Mouse (Mus musculus): ENCODE results near the gene Leng8.

Gene Leng8

DNA sequence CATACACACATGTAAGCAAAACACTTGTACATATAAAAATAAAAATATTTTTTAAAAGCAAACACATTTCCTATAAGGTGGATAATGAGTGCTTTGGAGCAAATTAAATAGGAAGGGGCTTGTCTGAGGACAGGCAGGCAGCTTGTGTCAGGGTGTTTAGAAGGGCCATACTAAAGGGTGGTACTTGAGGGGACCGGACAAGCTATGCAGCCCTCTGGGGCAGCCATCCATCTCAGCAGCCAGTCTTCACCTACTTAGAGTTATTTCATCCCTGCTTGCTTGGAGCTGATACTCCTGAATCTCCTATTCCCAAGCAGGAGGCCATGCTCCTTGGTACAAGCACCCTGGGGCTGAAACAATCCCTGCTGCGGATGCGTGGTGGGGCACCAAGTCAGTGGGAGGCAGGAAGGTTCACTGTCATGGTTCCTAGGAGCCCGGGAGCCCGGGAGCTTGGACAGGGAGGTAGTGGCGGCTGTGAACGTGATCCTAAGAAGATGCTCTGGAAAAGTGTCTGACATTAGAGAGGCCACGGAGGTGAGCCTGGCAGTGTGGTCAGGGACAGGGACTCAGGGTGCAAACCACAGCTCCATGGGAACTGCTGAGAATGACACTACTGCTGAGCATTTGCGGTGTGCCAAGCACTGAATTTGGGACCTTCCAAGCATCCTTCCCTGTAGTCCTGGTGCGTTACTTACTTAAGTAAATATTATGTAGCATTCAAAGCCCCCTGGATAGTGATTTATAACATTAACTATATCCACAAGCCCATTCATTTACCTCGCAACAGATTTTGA is 9.7 kb upstream of the Leng8 start:
- in situ Hi-C loops (cut with MboI; ENCODE audit: low sequenced_read_pairs) = loop anchor here (10.0 kb wide), 1 partner anchor 308 kb away; no protein-coding TSS in a partner anchor

DNA sequence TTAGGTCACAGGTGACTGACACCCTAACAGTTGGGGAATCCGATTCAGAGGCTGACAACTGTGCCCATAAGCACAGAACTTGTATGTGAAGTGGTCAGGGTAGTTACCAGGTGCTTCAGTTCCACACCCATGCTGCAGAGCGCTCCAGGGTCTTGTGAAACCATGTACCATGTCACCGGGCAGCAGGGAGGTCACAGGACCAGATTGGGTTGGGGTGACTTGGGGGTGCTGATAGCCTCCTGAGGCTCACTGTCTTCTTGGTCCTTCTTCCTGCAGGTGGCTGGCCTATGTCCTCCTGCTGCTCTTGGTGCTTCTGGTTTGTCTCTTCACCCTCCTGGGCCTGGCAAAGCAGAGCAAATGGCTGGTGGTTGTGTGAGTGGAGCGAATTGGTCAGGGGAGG is 8.9 kb upstream of the Leng8 start:
- in situ Hi-C loops (cut with MboI; ENCODE audit: low sequenced_read_pairs) = loop anchor here (10.0 kb wide), 1 partner anchor 307 kb away; no protein-coding TSS in a partner anchor

DNA sequence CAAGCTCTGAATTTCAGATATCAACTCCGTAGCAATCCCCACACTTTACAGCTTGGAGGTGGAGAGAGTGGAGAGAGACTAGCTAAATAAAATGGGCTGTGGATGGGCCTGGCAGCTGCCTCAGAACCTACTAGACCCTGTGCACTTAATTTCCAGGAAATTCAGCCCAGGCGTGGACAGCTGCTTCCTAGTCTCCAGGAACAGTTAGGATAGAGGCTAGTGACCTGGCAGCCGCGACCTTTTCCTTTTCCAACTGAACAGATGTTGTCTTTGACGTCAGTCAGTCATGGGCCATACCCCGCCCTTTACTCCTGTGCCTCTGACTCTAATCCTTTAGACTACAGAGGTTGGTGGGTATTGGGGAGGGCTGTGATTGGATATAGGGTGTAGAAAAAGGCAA is 8.0 kb upstream of the Leng8 start:
- in situ Hi-C loops (cut with MboI; ENCODE audit: low sequenced_read_pairs) = loop anchor here (10.0 kb wide), 1 partner anchor 306 kb away; no protein-coding TSS in a partner anchor

DNA sequence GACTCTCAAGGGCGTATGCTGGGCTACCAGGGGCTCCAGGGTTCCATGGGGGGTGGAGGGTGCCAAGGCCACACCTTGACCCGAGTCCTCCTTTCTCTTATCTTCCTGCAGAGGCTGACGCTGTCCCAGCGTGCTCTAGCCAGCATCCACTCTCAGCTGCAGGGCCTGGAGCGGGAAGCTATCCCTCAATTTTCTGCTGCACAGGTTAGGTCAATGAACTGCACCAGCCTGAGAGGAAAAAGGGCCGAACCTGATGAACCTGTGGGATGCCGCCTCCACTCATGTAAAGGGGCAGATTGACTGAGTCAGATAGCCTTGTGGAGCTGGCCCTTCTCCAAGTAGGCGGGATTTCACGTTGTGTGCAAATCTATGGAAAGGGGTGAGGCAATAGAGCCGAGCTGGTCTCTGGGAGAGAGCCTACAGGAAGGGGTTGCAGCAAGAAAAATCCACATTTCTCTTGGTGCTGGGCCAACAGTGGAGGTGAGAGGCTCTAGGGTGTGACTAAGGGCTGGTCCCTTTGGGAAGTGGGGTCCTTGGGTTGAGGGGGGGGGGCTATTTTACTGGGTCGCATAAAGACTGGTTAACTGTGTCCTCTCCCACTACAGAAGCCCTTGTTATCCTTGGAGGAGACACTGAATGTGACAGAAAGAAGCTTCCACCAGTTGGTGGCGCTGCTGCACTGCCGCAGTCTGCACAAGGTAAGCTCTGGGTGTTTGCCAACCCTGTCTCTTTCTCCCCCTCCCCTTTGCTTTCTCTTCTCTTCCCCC is 6.0 kb upstream of the Leng8 start:
- in situ Hi-C loops (cut with MboI; ENCODE audit: low sequenced_read_pairs) = no loop called here

DNA sequence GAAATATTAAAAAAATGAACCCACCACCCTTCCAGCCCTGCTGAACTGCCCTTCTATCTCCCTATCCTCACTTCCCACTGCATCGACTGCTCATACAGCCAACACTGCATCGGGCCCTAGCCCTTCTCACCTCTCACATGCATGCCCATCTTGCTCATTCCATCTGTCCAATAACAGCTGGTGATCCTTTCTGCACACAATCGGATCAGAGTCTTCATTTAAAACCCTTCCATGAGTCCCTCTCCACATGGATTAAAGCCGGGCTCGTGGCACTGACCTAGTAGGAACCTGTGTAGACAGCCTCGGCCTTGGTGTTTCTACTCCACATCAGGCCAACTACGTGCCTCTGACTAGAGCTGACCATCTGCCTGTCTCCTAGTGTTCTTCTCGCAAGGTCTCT is 4.9 kb upstream of the Leng8 start:
- in situ Hi-C loops (cut with MboI; ENCODE audit: low sequenced_read_pairs) = no loop called here

DNA sequence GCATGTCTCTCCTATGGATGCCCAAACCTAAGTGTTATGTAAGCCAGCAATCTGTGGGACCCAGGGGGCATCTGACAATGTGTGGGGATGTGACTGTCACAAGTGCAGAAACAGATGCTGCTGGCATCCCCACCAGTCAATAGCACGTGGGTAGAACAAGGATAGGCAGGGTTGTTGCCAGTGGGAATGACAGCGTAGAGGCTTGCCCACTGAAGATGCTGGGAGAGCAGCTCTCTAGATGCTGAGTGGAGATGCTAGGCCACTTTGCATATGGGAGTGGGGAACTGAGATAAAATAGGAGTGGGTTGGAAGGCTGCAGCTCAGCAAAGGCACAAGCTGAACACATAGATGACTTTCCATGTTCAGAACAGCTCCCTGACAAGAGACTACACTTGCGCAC is 4.3 kb upstream of the Leng8 start:
- in situ Hi-C loops (cut with MboI; ENCODE audit: low sequenced_read_pairs) = no loop called here

DNA sequence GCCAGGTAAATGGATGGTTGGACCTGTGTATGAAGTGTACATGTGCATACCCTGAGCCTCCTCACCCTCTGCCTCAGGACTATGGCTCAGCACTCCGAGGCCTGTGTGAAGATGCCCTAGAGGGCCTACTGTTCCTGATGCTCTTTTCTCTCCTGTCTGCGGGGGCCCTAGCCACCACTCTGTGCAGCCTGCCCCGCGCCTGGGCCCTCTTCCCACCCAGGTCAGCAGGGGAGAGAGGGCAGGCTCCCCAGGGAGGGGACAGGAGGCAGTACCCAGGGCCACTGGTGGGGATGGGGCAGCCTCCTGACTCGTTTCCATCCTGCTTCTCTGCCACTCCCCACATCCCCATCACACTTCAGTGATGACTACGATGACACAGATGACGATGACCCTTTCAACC is 3.8 kb upstream of the Leng8 start:
- in situ Hi-C loops (cut with MboI; ENCODE audit: low sequenced_read_pairs) = no loop called here

DNA sequence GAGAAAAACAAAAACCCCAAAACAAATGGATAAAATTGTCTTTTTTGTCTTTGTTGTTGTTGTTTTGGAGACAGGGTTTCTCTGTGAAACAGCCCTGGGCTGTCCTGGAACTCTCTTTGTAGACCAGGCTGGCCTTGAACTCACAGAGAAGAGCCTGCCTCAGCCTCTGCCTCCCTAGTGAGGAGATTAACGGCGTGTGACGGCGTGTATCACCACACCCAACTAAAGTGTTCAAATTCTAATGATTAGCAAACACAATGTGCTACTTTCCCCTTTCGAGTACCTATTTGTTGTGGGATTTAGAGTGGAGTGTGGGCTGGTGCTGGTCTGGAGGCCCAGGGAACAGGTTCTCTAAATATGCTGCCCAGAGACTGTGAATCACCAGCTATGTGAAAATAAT is 1.9 kb upstream of the Leng8 start:
- in situ Hi-C loops (cut with MboI; ENCODE audit: low sequenced_read_pairs) = no loop called here

DNA sequence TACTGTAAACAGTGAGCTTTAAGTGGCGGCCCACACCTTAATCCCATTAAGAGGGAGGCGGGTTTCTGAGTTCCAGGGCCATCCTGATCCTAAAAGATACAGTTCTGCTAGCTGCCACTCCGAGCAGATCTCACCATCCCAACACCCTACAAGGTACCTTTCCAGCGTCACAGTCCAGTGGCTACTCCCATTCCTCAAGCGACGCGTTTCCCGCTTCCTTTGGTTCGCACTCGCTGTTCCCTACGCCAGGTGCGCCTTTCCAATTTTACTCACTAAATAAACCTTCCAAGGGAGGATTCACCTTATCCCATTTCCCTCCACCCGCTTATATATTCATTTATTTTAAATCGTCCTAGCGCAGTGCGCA is 452 bp upstream of the Leng8 start:
- in situ Hi-C loops (cut with MboI; ENCODE audit: low sequenced_read_pairs) = no loop called here

DNA sequence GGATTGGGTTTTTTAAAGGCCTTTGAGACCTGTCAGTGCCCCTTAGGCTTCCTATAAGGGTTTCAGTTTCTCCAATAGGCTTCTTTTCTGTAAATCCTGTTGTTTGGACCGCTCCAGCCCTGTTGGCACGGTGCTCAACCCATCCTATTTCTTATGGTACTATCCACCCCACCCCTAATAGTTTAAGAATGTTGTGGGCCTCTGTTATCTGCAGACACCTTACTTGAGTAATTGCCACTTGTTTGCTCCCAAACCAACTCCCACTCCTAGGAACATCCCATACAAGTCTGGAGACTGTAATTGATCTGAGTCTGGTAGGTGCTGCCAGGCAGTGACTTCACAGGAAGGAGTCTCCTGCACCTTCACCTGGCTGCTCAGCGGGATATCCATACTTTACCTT is 907 bp downstream of the Leng8 start:
- in situ Hi-C loops (cut with MboI; ENCODE audit: low sequenced_read_pairs) = no loop called here

DNA sequence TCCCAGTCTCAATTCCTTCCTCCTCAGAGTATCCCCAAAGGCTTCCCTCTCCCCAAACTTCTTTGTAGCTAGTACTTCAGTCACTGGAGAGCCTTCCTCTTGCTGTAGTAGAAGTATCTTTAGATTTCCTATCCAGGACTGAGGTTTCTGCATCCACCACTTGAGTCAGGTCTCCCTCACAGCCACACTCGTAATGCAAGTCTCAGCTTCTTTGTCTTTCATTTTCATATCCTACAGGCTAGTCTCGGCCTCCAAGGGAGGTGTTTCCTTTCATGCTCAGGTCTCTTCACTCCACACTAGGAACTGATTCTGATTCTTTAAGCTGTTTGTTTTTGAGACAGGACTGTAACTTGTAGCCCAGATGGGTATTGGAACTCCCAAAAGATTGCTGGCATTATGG is 1.3 kb downstream of the Leng8 start:
- in situ Hi-C loops (cut with MboI; ENCODE audit: low sequenced_read_pairs) = no loop called here

DNA sequence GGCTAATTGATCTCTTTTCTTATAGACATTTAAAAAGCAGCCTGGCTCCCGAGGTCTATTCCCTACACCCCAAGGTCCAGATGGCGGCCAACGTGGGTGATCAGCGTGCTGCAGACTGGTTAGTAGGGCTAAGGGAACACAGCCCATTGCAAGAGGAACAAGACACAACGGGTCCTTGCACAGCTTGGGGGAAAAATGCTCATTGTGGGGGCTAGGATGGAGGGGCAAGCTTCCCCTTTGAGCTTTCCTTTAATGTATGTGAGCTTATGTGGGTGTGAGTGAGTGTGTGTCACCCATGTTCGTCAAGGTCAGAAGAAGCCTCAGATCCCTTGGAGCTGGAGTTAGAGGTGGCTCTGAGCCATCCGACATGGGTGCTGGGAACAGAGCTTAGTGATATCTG is 1.8 kb downstream of the Leng8 start:
- in situ Hi-C loops (cut with MboI; ENCODE audit: low sequenced_read_pairs) = no loop called here

DNA sequence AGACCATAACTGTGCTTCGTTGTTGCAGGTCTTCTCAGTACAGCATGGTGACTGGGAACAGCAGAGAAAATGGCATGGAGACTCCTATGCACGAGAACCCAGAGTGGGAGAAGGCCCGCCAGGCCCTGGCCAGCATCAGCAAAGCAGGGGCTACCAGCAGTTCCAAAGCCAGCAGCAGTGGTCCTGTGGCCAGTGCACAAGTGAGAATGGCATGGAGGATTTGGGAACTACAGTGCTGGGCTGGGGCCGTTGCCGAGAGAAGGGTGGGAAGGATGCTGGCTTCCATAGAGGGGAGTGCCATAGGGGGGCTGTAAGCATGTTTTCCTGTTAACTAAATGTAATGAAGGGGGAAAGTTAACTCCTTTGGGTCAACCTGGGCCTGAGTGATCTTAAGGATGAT is 2.6 kb downstream of the Leng8 start:
- in situ Hi-C loops (cut with MboI; ENCODE audit: low sequenced_read_pairs) = no loop called here

DNA sequence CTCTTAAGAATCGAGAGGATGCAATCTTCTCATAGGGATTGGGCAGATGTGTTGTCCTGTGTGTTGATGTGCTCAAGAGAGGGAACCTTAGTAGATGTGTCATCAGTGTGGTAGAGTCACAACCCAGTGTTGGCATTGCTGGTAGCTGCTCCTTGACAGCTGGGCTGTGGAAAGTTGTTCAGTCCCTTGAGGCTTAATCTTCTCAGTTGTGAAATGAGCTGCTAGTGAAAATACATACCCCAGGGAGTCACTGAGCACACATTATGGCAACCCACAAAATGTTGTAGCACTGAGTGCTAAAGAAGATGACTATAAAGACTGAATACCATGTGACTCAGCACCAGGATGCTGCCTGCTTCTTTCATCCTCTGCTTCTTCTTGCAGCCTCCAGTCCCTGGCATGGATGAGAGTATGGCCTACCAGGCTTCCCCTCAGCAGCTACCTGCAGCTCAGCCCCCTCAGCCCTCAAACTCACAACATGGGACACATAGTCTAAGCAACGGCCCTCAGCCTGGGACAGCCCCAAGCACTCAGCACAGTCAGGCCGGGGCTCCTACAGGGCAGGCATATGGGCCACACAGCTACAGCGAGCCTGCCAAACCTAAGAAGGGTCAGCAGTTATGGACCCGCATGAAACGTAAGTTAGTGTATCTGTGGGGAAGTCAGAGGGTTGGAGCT is 4.9 kb downstream of the Leng8 start:
- in situ Hi-C loops (cut with MboI; ENCODE audit: low sequenced_read_pairs) = no loop called here

DNA sequence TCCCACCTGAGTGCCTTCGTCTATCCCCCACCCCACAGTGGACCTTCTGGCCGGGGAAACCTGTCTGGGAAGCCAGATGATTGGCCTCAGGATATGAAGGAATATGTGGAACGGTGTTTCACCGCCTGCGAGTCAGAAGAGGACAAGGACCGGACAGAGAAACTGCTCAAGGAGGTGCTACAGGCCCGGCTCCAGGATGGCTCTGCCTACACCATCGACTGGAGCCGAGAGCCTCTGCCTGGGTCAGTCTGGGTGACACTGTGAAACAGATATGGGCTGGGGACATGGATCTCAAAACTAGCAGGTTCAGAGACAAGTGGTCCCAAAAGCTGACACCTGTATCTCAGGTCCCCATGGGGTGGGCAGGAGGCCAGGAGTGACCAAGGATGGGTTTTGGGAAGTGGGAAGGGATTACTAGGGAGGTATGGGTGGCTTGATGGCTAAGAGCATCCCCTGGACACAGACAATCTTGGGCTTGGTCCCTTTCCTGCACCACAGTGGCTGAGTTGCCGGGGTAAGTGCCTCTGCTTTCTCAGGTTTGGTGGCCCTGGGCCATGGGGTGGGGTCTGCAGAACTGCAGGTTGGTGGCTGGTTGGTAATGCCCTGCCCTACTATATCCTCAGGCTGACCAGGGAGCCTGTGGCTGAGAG is 6.1 kb downstream of the Leng8 start:
- in situ Hi-C loops (cut with MboI; ENCODE audit: low sequenced_read_pairs) = no loop called here

DNA sequence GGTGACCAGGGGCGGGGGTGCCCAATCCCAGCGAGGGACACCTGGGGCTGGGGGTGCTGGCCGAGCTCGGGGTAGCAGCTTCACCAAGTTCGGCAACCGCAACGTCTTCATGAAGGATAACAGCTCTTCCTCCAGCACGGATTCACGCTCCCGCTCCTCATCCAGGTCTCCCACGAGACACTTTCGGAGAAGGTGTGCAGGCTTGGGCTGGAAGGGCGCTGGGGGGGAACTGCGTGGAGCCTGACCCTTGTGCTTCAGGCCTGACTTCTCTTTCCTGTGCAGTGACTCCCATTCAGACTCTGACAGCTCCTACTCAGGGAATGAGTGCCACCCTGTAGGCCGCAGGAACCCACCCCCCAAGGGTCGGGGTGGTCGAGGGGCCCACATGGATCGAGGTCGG is 6.7 kb downstream of the Leng8 start:
- in situ Hi-C loops (cut with MboI; ENCODE audit: low sequenced_read_pairs) = no loop called here

DNA sequence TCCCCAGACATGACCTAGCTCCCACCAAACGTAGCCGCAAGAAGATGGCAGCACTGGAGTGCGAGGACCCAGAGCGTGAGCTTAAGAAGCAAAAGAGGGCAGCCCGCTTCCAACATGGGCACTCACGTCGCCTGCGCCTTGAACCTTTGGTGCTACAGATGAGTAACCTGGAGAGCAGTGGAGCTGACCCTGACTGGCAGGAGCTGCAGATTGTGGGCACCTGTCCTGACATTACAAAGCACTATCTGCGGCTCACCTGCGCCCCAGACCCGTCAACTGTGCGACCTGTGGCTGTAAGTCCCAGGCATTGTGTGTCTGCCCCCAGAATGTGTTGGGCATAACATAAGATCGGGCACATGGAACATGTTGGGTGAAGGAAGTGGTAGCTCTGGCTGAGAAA is 7.2 kb downstream of the Leng8 start:
- in situ Hi-C loops (cut with MboI; ENCODE audit: low sequenced_read_pairs) = no loop called here

DNA sequence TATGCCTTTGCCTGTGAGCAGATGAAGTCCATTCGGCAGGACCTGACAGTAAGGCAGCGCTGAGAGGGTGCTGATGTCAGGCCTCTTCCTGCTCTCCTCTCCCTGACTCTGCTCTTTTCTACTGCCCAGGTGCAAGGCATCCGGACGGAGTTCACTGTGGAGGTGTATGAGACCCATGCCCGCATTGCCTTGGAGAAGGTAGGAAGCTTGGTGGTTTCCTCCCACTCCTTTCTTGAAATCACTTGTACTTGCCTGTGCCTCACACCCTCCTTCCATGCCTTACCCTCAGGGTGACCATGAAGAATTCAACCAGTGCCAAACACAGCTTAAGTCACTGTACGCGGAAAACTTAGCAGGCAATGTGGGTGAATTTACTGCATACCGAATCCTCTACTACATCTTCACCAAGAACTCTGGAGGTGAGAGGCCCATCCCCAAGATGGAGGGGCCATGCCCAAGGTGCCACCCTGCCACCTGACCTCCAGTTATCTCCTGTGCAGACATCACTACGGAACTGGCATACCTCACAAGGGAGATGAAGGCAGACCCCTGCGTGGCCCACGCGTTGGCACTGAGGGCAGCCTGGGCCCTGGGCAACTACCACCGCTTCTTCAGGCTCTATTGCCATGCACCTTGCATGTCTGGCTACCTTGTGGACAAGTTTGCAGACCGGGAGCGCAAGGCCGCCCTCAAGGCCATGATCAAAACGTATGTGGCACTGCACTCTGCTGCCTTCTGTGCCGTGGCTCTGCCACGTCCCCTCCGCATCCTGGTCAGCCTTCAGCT is 8.1 kb downstream of the Leng8 start:
- in situ Hi-C loops (cut with MboI; ENCODE audit: low sequenced_read_pairs) = no loop called here

DNA sequence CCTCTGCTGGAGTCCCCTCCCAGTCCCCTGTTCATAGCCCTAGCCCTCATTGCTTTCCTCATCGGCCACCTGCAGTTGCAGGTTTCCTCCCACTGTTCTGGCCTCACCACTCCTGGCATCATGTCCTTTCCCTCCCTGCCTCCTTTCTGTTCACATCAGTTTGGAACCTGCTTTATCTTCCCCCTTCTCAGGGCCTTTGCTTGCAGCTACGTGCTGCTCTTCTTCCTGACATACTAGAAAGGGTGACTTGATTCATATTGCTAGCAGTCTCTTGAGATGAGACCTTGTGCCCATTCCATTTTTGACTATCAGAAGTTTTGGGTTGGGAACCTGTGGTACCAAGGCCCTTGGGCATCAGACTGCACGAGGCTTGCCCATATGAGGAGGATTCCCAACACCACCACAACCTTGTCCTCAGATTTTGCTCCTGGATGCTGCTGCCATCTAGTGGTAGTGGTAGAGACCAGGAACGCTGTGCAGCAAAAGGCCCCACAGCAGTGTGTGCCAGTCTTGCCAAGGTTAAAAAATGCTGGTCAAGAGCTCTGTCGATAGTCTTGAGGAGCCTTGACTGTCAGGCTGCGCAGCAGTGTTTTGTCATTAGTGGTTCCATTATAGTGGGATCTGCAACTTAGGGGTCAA is 8.8 kb downstream of the Leng8 start:
- in situ Hi-C loops (cut with MboI; ENCODE audit: low sequenced_read_pairs) = no loop called here

Data from CH12F3 (cell line).